Mouse (Mus musculus): ENCODE data around the gene Gm4763.
"Not testable (repeated sequence)": the region's sequence is repeated elsewhere in the genome, so short reads cannot be mapped to it uniquely, and the experiment has no call there.

GRCm38 (mm10) chr7:24697891-24698290, 28.8 kb downstream of the Gm4763 start:
- TF ChIP-seq CTCF (IDR thresholded peaks at IDR 0.05; ENCODE audit: borderline replicate concordance, insufficient read depth, low read depth, low read length); POLR2A (IDR thresholded peaks at IDR 0.05; ENCODE audit: borderline replicate concordance, insufficient read depth, low read length): not testable (repeated sequence)
